Mouse (Mus musculus) layer of hippocampus, adult 18-20 months (tissue): Measurements from ENCODE around the gene Aire. TPM values are rescaled to one million over a fixed set of nuclear protein-coding genes. Genes with fewer than 3 reads are reported as not detected.

ENCODE experiments used
- DNase-seq, 2 experiments: peaks; one replicate each; pipeline ENCODE4 v3.0.0; 2022; ENCODE audit warnings: low spot score in 2 of 2
- long read RNA-seq: library from polyadenylated mRNA; stranded (forward); transcript quantifications from one replicate; pipeline ENCODE4 v2.0.0, GENCODE M21; 2021
- total RNA-seq, 2 experiments: library from RNA; stranded (reverse); gene quantifications; 2 replicates each; pipeline ENCODE4 v1.2.3; 2021

The Aire gene
- total RNA-seq = under 1 TPM; 0.64 to 0.79 TPM
- long read RNA-seq, partial matches to known transcripts = 0 of 1 reads
- long read RNA-seq, other reads (novel, unspliced or antisense) = 1 of 1 reads

GRCm38 (mm10) chr10:78043406-78043836 lies at the start of gene Aire:
Gene Aire, minus strand, starts transcription at chr10:78043610.
- DNase-seq = peak in 1 of 2 experiments; percentile 63

GRCm38 (mm10) chr10:78092725-78093029 lies 49.3 kb upstream of the Aire start:
- DNase-seq = no peak

GRCm38 (mm10) chr10:78091865-78092724 lies 48.7 kb upstream of the Aire start:
- DNase-seq = no peak

- DNase-seq = no peak
These were observed 47.5 kb upstream of the Aire start for GRCm38 (mm10) chr10:78090706-78091491.

- DNase-seq = no peak
These were observed 46.8 kb upstream of the Aire start for GRCm38 (mm10) chr10:78090246-78090645.

- DNase-seq = no peak
These were observed 43.7 kb upstream of the Aire start for GRCm38 (mm10) chr10:78087101-78087511.

GRCm38 (mm10) chr10:78086444-78087061 lies 43.1 kb upstream of the Aire start:
- no peak for DNase-seq

GRCm38 (mm10) chr10:78085711-78086110 lies 42.3 kb upstream of the Aire start:
- DNase-seq = no peak

GRCm38 (mm10) chr10:78084073-78084472 lies 40.7 kb upstream of the Aire start:
- no peak for DNase-seq

- DNase-seq = no peak
These were observed 36.7 kb upstream of the Aire start for GRCm38 (mm10) chr10:78079955-78080591.

GRCm38 (mm10) chr10:78078276-78078675 lies 34.9 kb upstream of the Aire start:
- no peak for DNase-seq

GRCm38 (mm10) chr10:78077862-78078261 lies 34.5 kb upstream of the Aire start:
- no peak for DNase-seq

- DNase-seq = no peak
These were observed 31.6 kb upstream of the Aire start for GRCm38 (mm10) chr10:78074977-78075376.

GRCm38 (mm10) chr10:78074151-78074550 lies 30.7 kb upstream of the Aire start:
- no peak for DNase-seq

- DNase-seq = peak; percentile 40 to 52
These were observed 25.9 kb upstream of the Aire start, which contains the start of gene Icosl for GRCm38 (mm10) chr10:78069101-78070011. Gene Icosl, plus strand, starts transcription at chr10:78069302.

- DNase-seq = no peak
These were observed 25.1 kb upstream of the Aire start for GRCm38 (mm10) chr10:78068541-78068940.

GRCm38 (mm10) chr10:78067226-78067625 lies 23.8 kb upstream of the Aire start:
- DNase-seq = no peak

- no peak for DNase-seq
These were observed 19.7 kb upstream of the Aire start for GRCm38 (mm10) chr10:78063122-78063521.

- DNase-seq = no peak
These were observed 13.6 kb upstream of the Aire start for GRCm38 (mm10) chr10:78057056-78057455.
